Mouse (Mus musculus): Measurements from ENCODE around the gene Zfp61. TPM values are rescaled to one million over a fixed set of nuclear protein-coding genes. Genes with fewer than 3 reads are reported as not detected.

The Zfp61 gene
- total RNA-seq (2022) = 1 to 10 TPM; 3.0 to 5.1 (median 3.7) TPM

DNA sequence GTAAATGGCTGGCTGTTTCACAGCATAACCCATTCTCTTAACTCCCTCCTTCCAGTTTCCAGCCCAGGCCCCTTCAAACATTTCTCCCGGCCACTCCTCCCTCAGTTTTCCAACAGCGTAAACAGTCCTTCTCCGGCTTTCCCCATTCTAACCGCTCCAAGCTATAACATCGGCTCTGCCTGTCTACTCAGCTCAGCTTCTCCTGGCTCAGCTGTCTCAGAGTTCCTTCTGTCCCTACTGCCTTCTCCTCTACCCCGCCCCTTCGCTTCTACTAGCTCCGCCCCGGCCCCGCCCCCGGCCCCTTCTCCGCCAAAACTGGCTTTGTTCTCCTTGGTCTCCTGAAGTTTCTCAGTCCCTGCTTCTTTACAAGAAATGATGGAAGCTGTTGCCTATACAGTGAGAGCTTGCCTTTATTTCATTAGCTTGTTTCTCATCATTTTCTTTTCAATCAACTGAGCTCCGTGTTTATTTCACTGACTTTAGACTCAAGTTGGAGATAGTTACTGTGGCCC, at the start of gene Zfp61:
TSS of gene Zfp61 (minus strand) at position 462 of the 512 bp plus-strand sequence.
- no peak for DNase-seq (ENCODE audit: low spot score)

DNA sequence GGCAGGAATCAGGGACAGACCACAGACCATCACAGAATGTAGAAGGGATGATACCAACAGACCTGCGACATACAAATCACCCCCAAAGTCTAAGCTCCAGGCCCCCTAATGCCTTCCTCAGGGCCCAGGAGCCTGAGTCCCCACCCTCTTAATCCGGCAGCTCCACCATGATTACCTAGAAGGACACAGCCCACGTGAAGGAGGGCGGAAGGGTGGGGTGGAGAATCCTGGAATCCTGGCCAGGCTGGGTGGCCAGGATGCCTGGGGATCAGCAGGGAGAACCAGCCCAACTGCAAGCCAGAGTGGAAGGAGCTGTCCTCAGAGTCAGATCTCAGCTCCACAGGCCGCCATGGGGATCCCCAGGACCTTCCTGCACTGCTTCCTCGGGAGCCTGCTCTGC, 47.9 kb upstream of the Zfp61 start, which contains the start of gene Lypd5:
TSS of gene Lypd5 (plus strand) at position 301 of the 400 bp plus-strand sequence.
- no peak for DNase-seq (ENCODE audit: low spot score)

DNA sequence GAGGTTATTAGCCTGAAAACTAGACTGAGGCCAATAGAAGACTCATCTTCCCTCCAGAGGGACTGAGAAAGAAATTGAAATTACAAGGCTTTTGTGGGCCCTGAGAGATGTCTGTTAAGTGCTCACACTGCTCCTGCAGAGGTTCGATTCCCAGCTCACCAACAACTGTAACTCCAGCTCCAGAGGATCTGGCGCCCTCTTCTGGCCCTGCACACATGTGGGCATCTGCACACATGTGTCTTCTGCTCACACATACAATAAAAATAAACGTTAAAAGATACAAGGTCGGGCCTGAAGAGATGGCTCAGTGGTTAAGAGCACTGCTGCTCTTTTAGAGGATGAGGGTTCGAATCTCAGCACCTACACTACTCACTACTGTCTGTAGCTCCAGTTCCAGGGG, 45.4 kb upstream of the Zfp61 start:
- DNase-seq (ENCODE audit: low spot score) = no peak

DNA sequence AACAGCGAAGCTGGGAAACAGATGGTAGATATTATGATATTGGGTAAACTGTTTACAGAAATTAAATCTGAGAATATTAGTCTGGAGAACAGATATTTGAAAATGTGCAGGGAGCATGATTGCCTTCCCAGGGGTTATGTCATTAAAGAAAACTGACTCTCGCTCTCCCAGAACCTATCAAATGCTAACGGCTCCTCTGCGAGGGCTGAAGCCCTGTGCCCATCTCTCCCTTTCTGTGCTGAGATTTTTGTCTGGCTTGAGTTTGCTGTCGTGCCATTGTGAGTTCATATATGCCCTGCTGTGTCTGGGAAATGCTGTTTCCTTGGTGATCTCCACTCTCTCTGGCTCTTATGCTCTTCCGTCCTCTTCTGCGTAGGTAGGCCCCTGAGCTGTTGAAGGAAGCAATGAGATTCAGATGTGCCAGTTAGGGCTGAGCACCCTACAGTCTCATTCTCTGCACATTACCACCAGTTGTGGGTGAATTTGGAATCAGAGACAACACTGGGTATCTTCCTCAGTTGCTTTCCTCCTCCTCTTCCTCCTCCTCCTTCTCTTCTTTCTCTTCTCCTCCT, 42.8 kb upstream of the Zfp61 start:
- no peak for DNase-seq (ENCODE audit: low spot score)

DNA sequence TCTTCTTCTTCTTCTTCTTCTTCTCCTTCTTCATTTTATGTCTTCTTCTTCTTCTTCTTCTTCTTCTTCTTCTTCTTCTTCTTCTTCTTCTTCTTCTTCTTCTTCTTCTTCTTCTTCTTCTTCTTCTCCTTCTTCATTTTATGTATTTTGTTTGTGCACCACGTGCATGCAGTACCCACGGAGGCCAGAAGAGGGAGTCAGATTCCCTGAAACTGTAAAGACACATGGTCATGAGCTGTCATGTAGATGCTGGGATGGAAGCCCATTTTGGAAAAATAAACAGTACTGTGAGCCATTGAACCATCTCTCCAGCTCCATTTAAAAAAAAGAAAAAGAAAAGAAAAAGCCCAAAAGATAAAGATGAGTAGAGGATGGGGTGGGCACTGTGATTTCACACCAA, 37.2 kb upstream of the Zfp61 start:
- no peak for DNase-seq (ENCODE audit: low spot score)

DNA sequence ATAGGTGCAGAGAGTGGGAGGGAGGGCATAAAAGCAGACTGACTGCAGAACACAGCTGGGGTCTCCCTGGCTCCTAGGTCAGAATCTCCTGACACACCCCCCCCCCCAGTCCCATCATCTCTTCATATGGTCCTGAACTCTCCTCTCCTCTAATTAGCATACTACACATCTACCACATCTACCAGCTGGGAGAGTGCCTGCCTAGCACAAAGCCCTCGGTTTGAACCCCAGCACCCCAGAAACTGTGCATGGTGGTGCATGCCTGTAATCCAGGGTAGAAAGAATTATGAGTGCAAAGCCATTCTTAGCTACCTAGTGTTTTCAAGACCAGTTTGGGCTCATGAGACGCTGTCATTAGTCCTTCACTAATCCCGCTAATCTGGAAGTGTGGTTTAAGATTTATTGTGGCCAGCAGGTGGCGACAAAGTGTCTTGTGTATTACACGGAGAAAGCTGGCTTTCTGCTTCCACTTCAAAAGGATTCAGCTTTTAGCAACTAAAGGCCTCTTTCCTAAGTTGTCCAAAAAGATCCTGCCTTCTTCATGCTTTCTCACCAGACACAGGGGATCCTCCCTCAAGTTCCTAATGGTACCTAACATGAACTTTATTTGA, 34.8 kb upstream of the Zfp61 start:
- DNase-seq (ENCODE audit: low spot score) = peak; percentile 42

DNA sequence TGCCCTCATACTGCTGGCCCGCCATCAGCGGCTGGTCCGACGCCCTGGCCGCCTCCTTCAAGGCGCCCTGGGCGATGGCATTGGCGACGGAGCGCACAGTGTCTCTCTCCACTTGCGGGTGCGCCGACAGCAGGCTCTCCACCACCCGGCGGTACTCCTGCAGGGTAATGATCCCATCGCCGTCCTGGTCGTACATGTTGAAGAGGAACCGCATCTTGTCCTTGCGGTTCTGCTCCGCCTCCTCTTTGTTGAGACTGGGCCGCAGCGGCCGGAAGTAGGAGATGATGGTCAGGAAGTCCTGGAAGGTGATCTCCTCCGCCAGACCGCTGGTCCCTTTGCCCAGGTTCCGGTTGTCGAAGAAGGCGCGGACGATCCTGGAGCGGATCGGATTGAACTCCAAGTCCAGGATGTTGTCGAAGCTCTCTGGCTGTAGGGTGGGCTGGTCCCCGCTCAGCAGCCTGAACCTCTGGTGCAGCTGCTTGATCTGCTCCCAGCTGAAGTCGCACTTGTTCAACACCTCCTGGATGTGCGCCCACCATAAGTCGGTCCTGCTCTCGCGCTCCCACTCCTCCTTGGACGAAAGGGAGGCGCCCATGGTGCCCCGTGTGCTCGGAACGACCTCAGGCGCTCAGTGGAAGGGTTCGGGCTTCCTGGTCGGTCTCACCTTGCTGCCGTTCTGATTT, 32.4 kb upstream of the Zfp61 start, which contains the start of gene Tescl:
TSS of gene Tescl (minus strand) at position 633 of the 683 bp plus-strand sequence.
- DNase-seq (ENCODE audit: low spot score) = no peak

DNA sequence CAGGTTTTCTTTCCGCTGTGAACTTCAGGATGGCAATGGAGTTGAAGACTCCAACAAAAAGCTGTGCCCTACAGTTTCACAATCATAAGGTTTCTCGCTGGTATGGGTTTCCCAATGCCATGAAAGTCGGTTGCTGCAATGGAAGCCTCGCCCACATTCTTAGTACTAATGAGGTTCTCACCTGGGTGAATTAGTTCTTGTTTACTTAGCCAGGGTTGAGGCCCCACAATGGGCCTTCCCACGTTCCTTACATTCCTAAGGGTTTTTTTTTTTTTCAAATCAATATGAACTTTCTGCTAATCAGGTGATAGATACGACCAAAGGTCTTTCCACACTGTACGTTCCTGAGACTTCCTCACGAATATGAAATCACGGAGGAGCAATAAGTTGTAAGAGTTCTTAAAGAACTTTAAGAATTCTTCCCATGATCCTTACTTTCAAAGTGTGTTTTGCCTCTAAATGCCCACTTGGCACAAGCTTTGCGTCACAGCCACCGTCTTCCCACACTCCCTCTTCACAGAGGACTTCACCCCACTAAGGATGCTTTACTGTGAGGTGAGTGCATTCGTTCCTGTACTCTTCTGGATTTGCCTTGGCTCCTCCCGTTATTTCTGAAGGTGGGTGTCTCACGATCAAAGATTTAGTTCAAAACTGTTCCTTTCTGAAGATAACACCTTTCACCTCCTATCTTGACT, 26.4 kb upstream of the Zfp61 start:
- DNase-seq (ENCODE audit: low spot score) = no peak

DNA sequence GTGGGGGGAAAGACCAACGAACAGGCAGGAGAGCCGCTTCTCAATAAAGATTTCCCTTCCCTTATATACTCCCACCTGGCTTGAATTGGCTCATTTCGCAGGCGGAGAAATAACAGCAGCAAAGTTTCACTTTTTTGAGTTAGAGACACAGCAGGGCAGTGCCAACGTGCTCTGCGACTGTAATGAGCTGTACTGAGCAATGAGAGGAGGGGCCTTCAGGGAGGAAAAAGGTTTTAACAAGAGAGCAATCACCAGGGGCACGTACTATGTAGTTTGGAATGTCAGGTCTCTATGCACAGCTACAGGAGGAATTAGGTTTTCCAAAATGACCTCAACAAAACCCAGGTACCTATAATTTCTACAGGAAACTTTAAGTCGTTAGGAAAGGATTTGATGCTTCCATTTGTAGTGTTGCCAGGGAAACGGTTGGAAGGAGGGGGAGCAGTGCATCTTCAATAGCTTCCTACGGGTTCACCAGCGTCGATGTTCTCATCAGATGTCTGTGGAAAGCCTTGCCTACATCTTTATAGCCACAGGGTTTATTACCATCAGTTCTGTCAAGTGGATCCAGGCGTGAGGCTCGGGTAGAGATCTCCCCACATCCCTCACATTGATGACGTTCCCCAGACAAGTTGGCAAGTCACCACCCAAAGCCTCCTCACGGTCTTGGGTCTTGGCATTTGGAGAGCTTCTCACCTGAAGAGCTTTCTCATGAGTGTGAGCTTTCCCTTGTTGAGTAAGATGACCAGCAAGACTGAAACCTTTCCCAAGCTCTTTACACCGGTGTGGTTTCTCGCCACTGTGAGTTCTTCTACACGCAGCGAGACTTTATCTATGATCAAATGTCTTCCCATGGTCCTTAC, 25.5 kb upstream of the Zfp61 start:
- no peak for DNase-seq (ENCODE audit: low spot score)

DNA sequence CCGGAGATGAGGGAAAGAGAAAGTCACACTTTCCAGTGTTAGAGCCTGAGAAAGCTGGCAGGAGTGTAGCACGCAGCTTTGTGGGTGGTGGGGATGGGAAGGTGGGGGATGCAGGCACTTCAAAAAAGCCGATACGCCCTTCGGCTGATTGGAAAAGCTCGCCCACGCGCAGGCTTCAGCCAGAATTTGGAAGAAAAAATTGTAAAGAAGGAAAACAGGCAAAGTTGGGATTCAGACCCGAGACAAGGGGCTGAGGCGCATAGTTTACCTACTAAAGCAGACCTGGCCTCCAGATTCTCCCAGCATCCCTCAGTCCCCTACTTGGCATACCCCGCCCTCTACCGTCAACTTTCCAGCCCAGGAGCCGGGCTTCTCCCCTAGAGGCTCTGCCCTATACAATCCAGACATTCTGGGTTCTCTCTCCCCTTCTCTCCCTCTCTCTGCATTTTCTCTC, 24.7 kb upstream of the Zfp61 start:
- DNase-seq (ENCODE audit: low spot score) = no peak

DNA sequence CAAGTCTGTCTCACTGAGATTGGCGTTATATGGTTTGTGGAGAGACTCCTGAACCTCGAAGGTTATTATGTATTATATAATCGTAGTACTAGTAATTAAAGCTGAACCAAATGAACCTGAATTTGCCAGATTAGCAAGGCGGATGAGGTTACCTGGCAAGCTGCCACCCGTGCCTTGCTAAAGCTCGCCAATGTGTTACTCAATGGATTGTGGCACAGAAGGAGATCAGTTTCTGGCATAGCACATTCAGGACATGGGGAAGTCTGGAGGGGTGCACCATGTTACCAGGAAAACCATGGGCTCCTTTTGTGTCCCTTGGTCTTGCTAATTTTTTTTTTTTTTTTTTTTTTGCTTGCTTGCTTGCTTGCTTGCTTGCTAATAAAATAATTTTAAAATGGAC, 24.2 kb upstream of the Zfp61 start:
- DNase-seq (ENCODE audit: low spot score) = no peak

DNA sequence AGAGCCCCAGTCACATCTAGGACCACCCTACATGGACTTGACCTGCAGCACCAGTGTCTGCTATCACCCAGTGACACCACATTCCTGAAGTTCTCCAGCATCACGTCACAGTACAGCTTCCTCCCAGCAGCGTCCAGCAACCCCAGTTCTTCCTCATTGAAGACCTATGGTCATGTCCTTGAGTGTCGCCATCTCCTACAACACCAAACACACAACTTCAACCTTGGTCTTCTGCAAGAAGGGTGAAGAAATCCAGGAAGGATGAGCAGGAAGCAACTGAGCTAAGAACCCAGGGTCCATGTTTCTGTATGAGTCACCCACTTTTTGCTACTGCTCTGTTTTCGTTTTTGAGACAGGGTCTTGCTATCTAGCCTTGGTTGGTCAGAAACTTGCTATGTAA, 21.6 kb upstream of the Zfp61 start:
- DNase-seq (ENCODE audit: low spot score) = no peak

DNA sequence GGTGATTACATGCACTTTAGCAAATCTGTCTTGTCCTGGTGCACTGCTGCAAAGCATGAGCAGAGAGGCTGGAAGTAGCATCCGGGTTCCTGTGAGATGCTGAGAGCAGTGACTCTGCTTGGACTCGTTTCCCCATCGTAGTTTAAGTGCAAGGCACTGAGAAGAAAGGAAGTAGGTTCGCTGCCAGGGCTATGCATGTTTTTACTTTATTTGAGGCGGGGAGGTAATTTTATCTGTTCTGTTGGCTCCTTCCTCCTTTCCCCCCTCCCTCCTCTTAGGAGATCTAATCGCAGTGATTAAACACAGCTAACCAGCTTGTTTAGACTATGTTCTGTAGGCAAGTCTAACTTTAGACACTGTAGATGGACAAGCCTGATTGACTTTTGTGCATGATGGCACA, 17.9 kb upstream of the Zfp61 start:
- DNase-seq (ENCODE audit: low spot score) = no peak

DNA sequence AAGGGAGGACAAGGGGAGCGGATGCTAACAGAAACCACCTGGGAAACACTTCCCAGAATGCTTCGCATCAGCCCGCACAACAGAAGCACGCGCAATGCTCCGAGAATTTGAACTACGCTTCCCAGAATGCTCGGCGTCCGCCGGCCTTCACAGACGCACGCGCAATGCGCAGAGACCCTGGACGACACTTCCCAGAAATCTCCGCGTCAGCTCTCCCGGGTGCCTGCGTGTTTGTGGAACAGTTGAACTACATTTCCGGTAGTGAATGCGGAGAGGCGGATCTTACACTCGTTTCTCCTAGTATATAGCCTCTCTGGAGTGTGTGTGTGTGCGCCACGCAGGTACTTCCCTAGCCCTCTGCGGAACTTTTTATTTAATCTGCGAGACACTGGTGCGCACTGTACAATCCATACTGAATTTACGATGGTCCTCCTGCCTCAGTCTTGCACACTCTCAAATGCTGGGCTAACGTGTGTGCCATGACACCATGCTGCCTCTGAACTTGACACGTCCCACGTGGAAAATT, 15.6 kb upstream of the Zfp61 start, which contains the start of gene Zfp94:
TSS of gene Zfp94 (minus strand) at position 100 of the 526 bp plus-strand sequence.
- peak; percentile 98 for DNase-seq (ENCODE audit: low spot score)

DNA sequence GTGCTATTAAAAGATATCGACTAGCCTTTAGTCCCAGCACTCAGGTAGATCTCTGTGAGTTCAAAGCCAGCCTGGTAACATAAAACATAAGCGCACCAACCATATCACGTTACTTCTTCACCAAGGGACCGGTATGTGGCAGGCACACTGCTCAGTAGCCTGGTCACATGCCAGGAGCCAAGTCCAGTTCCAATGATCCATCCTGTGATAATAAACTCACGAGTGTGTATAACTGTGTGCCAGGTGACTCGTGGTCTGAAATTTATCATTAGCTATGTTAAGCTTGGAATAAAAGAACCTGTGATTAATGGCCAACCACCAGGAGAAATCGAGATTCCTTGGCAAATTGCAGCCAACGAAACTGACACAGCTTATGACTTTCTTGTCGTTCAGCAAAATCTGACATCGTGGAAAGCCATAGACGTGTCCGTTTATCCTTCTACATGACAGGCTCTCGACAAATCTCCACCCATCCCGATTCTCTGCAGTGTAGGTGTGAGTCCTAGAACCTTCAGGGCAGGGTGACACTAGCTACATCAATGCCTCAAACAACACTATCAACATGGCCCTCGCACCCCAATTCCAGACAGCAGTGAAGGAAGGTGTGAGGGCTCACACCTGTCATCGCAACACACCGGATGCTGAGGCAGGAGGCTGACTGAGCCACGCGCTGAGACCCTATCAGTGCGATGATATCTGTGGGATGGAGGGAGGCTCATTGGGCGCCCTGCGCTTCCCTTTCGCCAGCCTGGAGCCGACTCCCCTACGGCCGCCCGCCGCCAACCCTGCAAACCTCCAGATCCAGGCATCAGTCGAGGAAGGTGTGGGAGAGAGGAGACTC, 14.9 kb upstream of the Zfp61 start:
- no peak for DNase-seq (ENCODE audit: low spot score)

DNA sequence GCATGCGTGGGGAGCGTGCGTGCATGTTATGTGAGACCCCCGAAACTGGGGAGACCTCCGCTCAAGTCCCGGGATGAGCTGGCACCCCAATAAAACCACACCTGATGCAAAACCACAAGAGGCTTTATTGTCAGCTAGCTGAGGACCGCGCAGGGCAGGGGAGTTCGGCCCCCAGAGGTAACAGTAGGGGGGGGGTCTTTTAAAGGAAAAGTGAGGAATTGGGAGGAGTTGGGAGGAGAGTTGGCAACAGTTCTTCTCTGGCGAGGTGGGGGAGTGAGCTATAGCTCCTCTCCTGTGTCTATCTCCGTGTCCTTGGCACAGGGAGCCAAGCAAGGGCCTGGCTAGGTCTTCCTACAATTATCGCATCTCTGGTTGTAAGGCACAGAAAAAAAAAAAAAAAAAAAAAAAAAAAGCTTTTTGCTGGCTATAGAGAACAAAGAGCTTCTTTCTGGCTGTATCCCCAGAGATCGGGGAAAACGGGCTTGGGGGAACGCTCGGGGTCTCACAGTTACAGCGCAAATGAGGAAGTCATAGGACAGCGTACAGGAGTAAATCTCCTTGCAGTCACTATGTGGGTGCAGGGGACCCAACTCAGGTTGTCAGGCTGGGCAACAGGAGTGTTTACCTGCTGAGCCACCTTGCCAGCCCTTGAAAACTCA, 1.1 kb downstream of the Zfp61 start:
- DNase-seq (ENCODE audit: low spot score) = no peak

DNA sequence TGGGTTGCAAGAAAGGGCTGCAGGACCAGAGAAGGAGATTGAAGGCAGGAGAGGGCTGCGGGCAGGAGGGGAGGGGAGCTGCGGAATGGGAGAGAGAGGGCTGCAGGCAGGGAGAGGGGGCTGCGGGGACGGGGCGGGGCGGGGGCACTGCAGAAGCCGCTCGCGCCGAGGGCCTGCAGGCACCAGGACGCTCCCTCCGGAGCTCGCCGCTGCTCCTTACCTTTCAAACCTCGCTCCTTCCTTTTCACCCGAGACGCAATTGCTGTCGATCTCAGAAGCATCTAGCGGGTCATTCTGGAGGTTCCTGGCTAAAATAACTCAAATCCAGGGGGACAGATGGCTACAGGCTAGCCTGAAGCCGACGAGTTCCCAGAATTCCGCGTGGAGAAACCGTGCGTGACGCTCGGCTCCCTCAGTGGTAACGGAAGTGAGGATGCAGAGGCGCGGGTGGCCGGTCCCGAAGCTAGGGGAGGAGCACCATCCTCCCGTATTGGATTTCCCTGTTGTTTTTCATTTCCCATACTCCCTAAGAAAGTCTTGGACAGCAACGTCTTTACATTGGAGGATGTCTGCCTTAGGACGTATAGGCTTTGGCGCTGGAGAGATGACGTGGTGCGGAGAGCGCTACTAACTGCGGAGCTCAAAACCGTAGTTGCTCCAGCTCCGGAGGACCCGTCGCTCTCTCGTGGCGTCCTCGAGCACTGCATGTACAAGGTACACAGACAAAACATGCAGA, 1.9 kb downstream of the Zfp61 start:
- peak; percentile 66 for DNase-seq (ENCODE audit: low spot score)

DNA sequence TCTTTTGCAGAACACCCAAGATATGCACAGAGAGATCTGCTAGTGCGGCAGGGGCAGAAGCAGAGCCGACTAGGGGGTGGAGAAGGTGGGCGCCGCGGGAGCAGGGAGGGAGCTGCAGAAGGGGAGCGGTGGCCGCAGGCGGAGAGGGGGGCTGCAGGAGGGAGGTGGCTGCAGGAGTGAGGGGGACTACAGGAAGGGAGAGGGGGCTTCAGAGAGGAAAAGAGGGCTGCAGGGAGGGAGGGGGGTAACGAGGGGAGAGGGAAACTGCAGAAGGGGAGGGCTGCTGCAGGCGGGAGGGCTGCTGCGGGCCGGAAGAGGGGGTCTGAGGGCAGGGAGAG, 2.4 kb downstream of the Zfp61 start:
- DNase-seq (ENCODE audit: low spot score) = no peak

Measured in heart, adult 8-10 months (tissue).